Mouse (Mus musculus): ENCODE results near the gene Eif3l.

The Eif3l gene

GRCm38 (mm10) chr15:79079567-79079966 is 4.6 kb downstream of the Eif3l start:
- CTCF ChIA-PET: no interaction called here

- CTCF ChIA-PET: no interaction called here
Measured at GRCm38 (mm10) chr15:79092284-79092683, 17.3 kb downstream of the Eif3l start.

DNA sequence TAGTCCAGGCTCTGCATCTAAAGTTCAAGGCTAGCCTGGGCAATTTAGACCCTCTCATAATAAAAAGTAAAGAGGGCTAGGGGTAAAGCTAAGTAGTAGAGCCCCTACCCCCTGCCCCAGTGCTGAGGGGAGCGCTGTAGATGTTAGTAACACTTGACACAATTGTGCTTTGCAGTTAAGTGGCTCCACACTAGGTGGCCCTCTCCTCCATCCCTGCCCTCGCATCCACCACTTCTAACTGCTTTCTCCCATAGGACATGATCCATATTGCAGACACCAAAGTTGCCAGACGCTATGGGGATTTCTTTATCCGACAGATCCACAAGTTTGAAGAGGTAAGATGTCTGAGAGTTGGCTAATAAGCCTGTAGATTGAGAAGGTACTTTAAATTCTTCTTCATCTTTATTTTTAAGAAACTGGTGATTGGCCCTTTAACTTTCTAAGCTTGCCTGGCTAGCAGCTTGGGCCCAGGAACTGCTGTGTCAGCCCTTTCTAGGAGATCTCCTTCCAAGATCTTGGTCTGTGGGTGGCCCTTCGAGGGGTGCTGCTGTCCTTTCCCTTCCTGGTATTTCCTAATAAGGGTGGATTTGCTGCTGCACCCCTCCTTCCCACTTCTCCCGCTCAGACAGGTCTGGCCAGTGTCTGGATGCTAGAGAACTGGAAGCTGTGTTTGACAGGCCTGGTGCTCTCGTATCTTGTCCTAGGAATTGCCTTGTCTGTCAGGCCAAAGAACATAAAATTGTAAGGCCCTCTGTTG is 18.3 kb downstream of the Eif3l start:
- CTCF ChIA-PET: no interaction called here

DNA sequence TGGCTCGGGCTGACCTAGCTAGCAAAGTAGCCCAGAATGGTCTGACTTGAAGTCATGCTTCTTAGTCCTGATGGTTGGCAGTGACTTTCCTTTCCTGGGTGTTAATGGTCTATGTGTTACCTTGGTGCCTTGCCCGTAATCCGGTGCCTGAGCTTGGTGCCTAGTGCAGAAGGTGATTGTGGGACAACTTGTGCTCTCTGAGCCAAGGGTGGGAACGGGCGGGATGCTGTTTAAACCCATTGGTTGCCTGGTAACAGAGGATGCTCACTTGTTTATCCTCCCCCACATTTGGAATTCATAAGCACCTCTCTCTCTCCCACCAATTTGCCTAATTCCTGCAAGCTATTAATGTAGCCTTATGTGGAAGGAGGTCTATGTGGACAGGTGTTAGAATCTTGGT is 20.5 kb downstream of the Eif3l start:
- CTCF ChIA-PET: no interaction called here

DNA sequence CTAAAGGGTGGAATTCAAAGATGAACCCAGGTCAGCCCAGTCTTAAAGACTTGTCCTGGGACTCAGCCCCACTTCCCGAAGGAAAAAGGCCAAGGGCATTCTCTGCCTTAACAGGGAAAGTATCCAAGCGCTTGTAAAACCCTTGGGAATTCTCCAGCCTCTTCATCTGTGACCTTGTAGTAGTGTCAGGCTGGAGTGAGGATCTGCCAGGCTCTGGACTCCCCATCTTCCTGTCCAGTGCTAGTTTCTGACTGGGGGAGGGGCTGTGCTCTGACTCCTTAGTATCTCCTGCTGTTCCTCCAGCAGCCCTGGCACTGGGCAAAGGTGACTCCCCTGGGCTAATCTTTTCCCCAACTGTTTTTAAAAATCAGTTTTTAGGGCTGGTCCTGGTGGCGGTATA is 21.6 kb downstream of the Eif3l start:
- CTCF ChIA-PET: no interaction called here

GRCm38 (mm10) chr15:79097135-79097534 is 22.2 kb downstream of the Eif3l start:
- CTCF ChIA-PET: no interaction called here

DNA sequence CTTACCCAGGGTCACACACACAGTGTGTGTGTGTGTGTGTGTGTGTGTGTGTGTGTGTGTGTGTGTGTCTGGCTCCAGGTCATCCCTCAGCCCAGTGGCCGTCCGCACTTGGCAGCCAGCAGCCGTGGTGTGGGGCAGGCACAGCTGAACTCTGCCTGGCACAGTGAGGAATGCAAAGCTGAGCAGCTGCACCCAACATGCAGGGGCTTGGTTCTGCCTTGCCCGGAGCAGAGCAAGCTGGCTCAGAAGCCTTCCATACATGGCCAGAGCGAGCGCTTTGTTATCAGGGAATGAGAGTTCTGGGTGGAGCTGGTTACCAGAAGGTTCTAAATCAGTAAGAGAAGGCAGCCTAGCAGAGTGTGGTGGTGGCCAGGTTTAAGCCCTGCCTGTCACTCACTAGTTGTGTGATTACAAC is 22.6 kb downstream of the Eif3l start:
- CTCF ChIA-PET: no interaction called here

DNA sequence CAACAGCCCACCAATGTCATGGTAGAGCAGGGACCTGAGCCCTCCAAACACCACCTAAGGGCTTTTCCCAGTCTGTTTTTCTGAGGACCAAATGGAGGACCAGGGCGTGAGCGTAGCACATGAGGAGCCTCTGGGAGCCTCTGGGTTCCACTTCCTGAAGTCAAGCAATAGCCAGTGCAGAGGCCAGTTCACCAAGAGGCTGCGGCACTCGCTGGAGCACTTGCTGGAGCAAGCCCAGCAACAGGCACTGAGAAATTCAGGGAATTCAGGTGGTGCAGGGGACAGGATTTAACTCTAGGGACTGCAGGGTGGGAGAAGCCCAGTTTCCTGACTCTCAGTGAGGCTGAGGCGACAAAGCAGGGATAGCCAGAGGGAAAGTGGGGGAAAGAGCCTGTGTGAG is 23.2 kb downstream of the Eif3l start:
- CTCF ChIA-PET: no interaction called here

DNA sequence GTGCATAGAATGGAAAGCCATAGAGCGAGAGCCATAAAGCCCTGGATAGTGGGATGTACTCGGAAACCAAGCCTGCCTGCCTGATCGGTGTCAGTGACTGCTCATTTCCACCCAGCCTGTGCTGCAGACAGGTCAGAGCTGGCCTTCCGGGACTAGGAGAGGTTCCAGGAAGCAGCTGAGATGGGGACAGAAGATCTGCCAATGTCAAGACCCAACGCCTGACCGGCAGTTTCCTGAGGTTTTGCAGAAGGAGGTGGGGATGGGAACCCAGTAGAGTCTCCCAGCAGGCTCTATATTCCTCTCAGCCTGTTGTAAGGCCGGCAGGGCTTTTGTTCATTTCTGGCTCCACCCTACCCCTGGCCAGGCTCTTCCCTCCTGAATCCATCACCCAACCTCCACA is 23.9 kb downstream of the Eif3l start:
- CTCF ChIA-PET: no interaction called here

GRCm38 (mm10) chr15:79099456-79099855 is 24.5 kb downstream of the Eif3l start:
- CTCF ChIA-PET: interaction anchor here (0.6 kb wide), 1 partner anchor 40 kb away, joined by 5 read pairs; no protein-coding TSS in a partner anchor

DNA sequence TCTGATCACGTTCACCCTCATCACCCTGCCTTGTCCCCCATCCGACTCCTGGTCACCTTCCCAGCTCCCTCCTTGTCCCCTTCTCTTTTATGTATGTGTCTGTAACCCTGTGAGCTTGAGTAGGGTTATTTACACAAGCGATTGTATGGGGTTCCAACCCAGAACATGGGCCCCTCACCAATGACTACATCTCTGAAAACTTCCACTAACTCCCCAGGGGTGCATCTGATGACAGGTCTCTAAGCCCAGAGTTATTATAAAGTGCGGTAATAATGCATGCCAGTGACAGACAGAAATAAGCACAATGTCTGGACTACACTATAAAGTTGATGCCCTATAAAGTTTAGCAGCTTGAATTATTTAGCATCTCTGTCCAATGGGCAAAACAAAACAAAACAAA is 25.4 kb downstream of the Eif3l start:
- CTCF ChIA-PET: no interaction called here

- CTCF ChIA-PET: no interaction called here
Measured at GRCm38 (mm10) chr15:79101531-79101930, 26.6 kb downstream of the Eif3l start.

- CTCF ChIA-PET: no interaction called here
Measured at GRCm38 (mm10) chr15:79103264-79103663, 28.3 kb downstream of the Eif3l start.

- CTCF ChIA-PET: interaction anchor here (0.6 kb wide), 1 partner anchor 220 kb away, joined by 3 read pairs; no protein-coding TSS in a partner anchor
Measured at GRCm38 (mm10) chr15:79105804-79106203, 30.8 kb downstream of the Eif3l start.

DNA sequence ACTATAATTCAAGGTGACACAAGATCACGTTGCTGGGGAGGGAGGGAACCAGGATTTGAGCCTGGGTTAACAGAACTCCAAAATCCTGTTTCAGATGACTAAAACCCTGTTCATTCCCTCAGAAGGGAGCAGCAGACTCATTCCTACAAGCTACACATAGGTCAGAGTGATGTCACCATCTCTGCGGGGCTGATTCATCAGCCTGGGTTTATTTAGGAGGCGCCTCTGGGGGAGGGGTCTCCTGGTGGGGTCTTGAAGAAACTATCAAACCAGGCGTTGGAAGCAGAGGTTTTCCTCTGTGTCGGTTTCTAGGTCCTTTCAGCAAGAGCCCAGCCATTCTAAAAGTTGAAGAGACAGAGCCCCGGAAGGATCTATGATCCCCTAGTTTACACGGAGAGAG is 33.0 kb downstream of the Eif3l start:
- CTCF ChIA-PET: no interaction called here

GRCm38 (mm10) chr15:79108421-79109320 is 33.7 kb downstream of the Eif3l start, which contains the start of gene Micall1:
Gene Micall1 (plus strand): TSS chr15:79108898.
- CTCF ChIA-PET: no interaction called here

DNA sequence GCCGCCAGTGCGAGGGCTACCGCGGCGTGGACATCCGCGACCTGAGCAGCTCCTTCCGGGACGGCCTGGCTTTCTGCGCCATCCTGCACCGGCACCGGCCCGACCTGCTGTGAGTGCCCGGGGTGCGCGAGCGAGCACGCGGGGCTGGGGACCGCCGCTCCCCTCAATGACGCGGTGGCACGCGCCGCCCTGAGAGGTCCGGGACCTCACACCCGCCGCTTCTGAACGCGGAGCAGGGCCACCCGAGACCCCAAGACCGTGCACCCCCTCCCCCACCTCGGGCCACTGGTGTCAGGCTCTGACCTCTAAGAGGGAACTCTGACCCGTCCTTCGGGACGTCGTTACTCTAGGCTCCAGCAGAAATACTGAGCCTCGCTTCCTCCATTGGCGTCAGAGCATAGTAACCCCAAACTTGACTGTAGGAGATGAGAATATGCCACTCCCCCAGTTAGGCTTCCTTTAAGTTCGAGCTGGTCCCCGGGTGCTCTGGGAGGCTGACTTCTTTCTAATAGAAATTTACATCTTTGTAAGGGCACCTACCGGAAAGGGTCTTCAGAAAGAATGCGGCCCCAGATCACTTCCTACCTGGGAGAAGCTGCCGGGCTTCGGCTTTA is 34.4 kb downstream of the Eif3l start:
- CTCF ChIA-PET: interaction anchor here (0.5 kb wide), 2 partner anchors 824 to 926 kb away, joined by 4 to 8 read pairs; no protein-coding TSS in a partner anchor

GRCm38 (mm10) chr15:79110031-79110430 is 35.1 kb downstream of the Eif3l start:
- CTCF ChIA-PET: interaction anchor here (0.5 to 1.3 kb wide), 2 partner anchors 17 to 824 kb away, joined by 4 to 8 read pairs; no protein-coding TSS in a partner anchor

DNA sequence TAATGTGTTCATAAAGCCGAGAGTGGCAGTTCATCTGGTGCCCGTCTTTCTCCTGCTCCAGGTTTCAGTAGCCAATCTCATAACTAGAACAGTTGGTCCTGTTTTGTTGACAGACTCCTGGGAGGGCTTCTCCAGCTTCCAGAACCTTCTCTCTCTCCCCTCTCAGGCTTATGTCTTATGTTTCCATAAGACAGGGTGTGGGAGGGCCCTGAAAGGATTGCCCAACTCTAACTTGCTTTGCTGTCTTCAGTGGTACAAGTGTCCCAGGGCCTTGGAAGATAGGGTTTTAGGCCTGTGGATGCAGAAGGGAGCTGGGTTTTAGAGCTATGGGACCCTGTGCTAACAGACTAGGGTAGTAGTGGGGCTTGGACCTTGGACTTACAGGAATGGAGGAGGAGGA is 35.5 kb downstream of the Eif3l start:
- CTCF ChIA-PET: interaction anchor here (1.3 kb wide), 1 partner anchor 16 kb away, joined by 4 read pairs; no protein-coding TSS in a partner anchor

GRCm38 (mm10) chr15:79111774-79112173 is 36.8 kb downstream of the Eif3l start:
- CTCF ChIA-PET: no interaction called here

GRCm38 (mm10) chr15:79115276-79115675 is 40.3 kb downstream of the Eif3l start:
- CTCF ChIA-PET: no interaction called here

- CTCF ChIA-PET: no interaction called here
Measured at GRCm38 (mm10) chr15:79119491-79119890, 44.5 kb downstream of the Eif3l start.

Data from spleen, embryonic (tissue).